Mouse (Mus musculus): ENCODE results near the gene Prickle2.

Prickle2 gene

GRCm38 (mm10) chr6:92518438-92518968 is 187.5 kb downstream of the Prickle2 start:
- DNase-seq (ENCODE audit: low spot score in 2 of 2): no peak

- DNase-seq (ENCODE audit: low spot score in 2 of 2): no peak
Measured at GRCm38 (mm10) chr6:92517002-92517401, 189.0 kb downstream of the Prickle2 start.

- no peak for DNase-seq (ENCODE audit: low spot score in 2 of 2)
Measured at GRCm38 (mm10) chr6:92512001-92512400, 194.0 kb downstream of the Prickle2 start.

- no peak for DNase-seq (ENCODE audit: low spot score in 2 of 2)
Measured at GRCm38 (mm10) chr6:92509712-92510111, 196.2 kb downstream of the Prickle2 start.

GRCm38 (mm10) chr6:92506276-92506675 is 199.7 kb downstream of the Prickle2 start:
- DNase-seq (ENCODE audit: low spot score in 2 of 2): no peak

GRCm38 (mm10) chr6:92499449-92499848 is 206.5 kb downstream of the Prickle2 start:
- DNase-seq (ENCODE audit: low spot score in 2 of 2): no peak

GRCm38 (mm10) chr6:92498574-92498973 is 207.4 kb downstream of the Prickle2 start:
- no peak for DNase-seq (ENCODE audit: low spot score in 2 of 2)

GRCm38 (mm10) chr6:92497279-92497678 is 208.7 kb downstream of the Prickle2 start:
- no peak for DNase-seq (ENCODE audit: low spot score in 2 of 2)

- no peak for DNase-seq (ENCODE audit: low spot score in 2 of 2)
Measured at GRCm38 (mm10) chr6:92495500-92495899, 210.5 kb downstream of the Prickle2 start.

GRCm38 (mm10) chr6:92481690-92481956 is 224.3 kb downstream of the Prickle2 start:
- no peak for DNase-seq (ENCODE audit: low spot score in 2 of 2)

- no peak for DNase-seq (ENCODE audit: low spot score in 2 of 2)
Measured at GRCm38 (mm10) chr6:92480941-92481689, 224.8 kb downstream of the Prickle2 start.

- no peak for DNase-seq (ENCODE audit: low spot score in 2 of 2)
Measured at GRCm38 (mm10) chr6:92478612-92479011, 227.3 kb downstream of the Prickle2 start.

- no peak for DNase-seq (ENCODE audit: low spot score in 2 of 2)
Measured at GRCm38 (mm10) chr6:92477621-92478020, 228.3 kb downstream of the Prickle2 start.

- DNase-seq (ENCODE audit: low spot score in 2 of 2): no peak
Measured at GRCm38 (mm10) chr6:92469456-92469855, 236.5 kb downstream of the Prickle2 start.

- DNase-seq (ENCODE audit: low spot score in 2 of 2): no peak
Measured at GRCm38 (mm10) chr6:92468892-92469291, 237.1 kb downstream of the Prickle2 start.

- DNase-seq (ENCODE audit: low spot score in 2 of 2): no peak
Measured at GRCm38 (mm10) chr6:92468383-92468791, 237.6 kb downstream of the Prickle2 start.

- DNase-seq (ENCODE audit: low spot score in 2 of 2): no peak
Measured at GRCm38 (mm10) chr6:92467343-92467742, 238.6 kb downstream of the Prickle2 start.

- no peak for DNase-seq (ENCODE audit: low spot score in 2 of 2)
Measured at GRCm38 (mm10) chr6:92465666-92466065, 240.3 kb downstream of the Prickle2 start.

- DNase-seq (ENCODE audit: low spot score in 2 of 2): no peak
Measured at GRCm38 (mm10) chr6:92464781-92465337, 241.1 kb downstream of the Prickle2 start.

GRCm38 (mm10) chr6:92463768-92464167 is 242.2 kb downstream of the Prickle2 start:
- no peak for DNase-seq (ENCODE audit: low spot score in 2 of 2)

GRCm38 (mm10) chr6:92460750-92461149 is 245.2 kb downstream of the Prickle2 start:
- DNase-seq (ENCODE audit: low spot score in 2 of 2): no peak

- no peak for DNase-seq (ENCODE audit: low spot score in 2 of 2)
Measured at GRCm38 (mm10) chr6:92458026-92458425, 247.9 kb downstream of the Prickle2 start.

- no peak for DNase-seq (ENCODE audit: low spot score in 2 of 2)
Measured at GRCm38 (mm10) chr6:92451421-92451820, 254.5 kb downstream of the Prickle2 start.

Data from natural killer cell, adult 2 months (primary cell).